Mouse (Mus musculus) G1E (cell line): Measurements from ENCODE around the gene Carm1. TPM values are rescaled to one million over a fixed set of nuclear protein-coding genes. Genes with fewer than 3 reads are reported as not detected.
A peak's percentile ranks its signal among the peaks of the same experiment; 100 is the strongest.

Source experiments
- ATAC-seq: 2 replicates; pipeline ENCODE4 v1.8.0; 2016; ENCODE audit warnings: mild to moderate bottlenecking; ENCODE audit not compliant: insufficient number of reproducible peaks, poor library complexity, low FRiP score, severe bottlenecking; ENCODE audit errors: extremely low read depth
- DNase-seq: peaks from one replicate; pipeline ENCODE4 v3.0.0; 2012; ENCODE audit warnings: low spot score
- H3K27me3 ChIP-seq: 2 replicates; pipeline ENCODE4 v1.6.1; 2012; ENCODE audit warnings: mild to moderate bottlenecking, low read length, inconsistent platforms; ENCODE audit not compliant: insufficient read depth
- H3K36me3 ChIP-seq: replicated peaks from 2 replicates; pipeline ENCODE3; 2012; ENCODE audit warnings: mild to moderate bottlenecking, inconsistent platforms
- H3K4me1 ChIP-seq: 2 replicates; pipeline ENCODE4 v1.6.1; 2012; ENCODE audit warnings: low read depth, low read length, inconsistent platforms, mixed read lengths; ENCODE audit not compliant: insufficient read depth
- H3K4me3 ChIP-seq: 2 replicates; pipeline ENCODE4 v1.5.1; 2012; ENCODE audit warnings: low read depth, mild to moderate bottlenecking, inconsistent platforms, low read length, moderate library complexity, mixed read lengths
- H3K9me3 ChIP-seq: replicated peaks from 2 replicates; pipeline ENCODE4 v1.6.1; 2012; ENCODE audit warnings: inconsistent platforms
- CTCF ChIP-seq: IDR thresholded peaks from 2 replicates; pipeline ENCODE4 v1.5.1; 2012; ENCODE audit warnings: low read depth, low read length, inconsistent platforms, mixed read lengths
- GATA1 ChIP-seq: IDR thresholded peaks from 2 replicates; pipeline ENCODE4 v1.6.1; 2012; ENCODE audit warnings: borderline replicate concordance, low read length, inconsistent platforms, mixed read lengths
- GATA2 ChIP-seq: IDR thresholded peaks from 2 replicates; pipeline ENCODE4 v1.6.1; 2012; ENCODE audit warnings: low read depth, low read length, inconsistent platforms, borderline replicate concordance
- POLR2AphosphoS5 ChIP-seq: IDR thresholded peaks from 2 replicates; pipeline ENCODE4 v1.6.1; 2012; ENCODE audit warnings: low read depth, low read length, inconsistent platforms; ENCODE audit not compliant: insufficient replicate concordance
- TAL1 ChIP-seq: conservative IDR thresholded peaks from 2 replicates; pipeline ENCODE4 v1.6.1; 2012; ENCODE audit warnings: low read depth, low read length, inconsistent platforms, mixed read lengths
- polyA plus RNA-seq: library from polyadenylated mRNA; stranded (reverse); fragments of >175 nt; gene quantifications from 2 replicates; pipeline ENCODE4 v1.2.3, GENCODE M21; 2012
- total RNA-seq, 2 experiments: library from RNA; stranded (forward) in 1 of 2; stranded (reverse) in 1 of 2; fragments of 200-1000 nt in 1 of 2; fragments of >200 nt in 1 of 2; fragmentation: Nextera tagmentation in 1 of 2; gene quantifications; 2 replicates each; pipeline ENCODE4 v1.2.3; 2014 to 2017

Gene Carm1
- total and polyA plus RNA-seq, 3 experiments = 12.5 to 143 (median 71.9) TPM

GRCm38 (mm10) chr9:21507753-21508430 is 38.8 kb upstream of the Carm1 start:
- Histone ChIP-seq H3K9me3 (no peaks in the 10 kb centered on the region), H3K27me3 (no peaks in the 10 kb centered on the region), H3K36me3 (peaks cover 63% of the 10 kb centered on the region), H3K4me1 (peaks cover 38% of the 10 kb centered on the region), H3K4me3 (no peak overlapping the region)
- TF ChIP-seq CTCF (no peak), TAL1 (no peak), POLR2AphosphoS5 (no peak), GATA2 (no peak), GATA1 (no peak)
- DNase-seq (no peak), ATAC-seq (no peak)

GRCm38 (mm10) chr9:21508871-21509404 is 37.8 kb upstream of the Carm1 start:
- no peaks in the 10 kb centered on the region for H3K27me3 ChIP-seq
- ATAC-seq (no peak), DNase-seq (no peak)
- peaks cover 38% of the 10 kb centered on the region for H3K4me1 ChIP-seq
- H3K9me3 ChIP-seq = peaks cover 6% of the 10 kb centered on the region
- peaks cover 53% of the 10 kb centered on the region for H3K36me3 ChIP-seq
- no peak for TF ChIP-seq GATA2
- TF ChIP-seq CTCF = no peak
- no peak for TF ChIP-seq TAL1
- TF ChIP-seq POLR2AphosphoS5 = no peak
- no peak for TF ChIP-seq GATA1
- H3K4me3 ChIP-seq = peak overlapping the region; percentile 81; the same call in 1 of the 2 replicates

- H3K4me3 ChIP-seq = peak within 1 kb of the TSS; percentile 81
Observed at GRCm38 (mm10) chr9:21509772-21510688, 36.7 kb upstream of the Carm1 start, which contains the start of gene Tmed1. TSS of gene Tmed1 (minus strand) at chr9:21510252.

GRCm38 (mm10) chr9:21510689-21511015 is 36.0 kb upstream of the Carm1 start:
- peaks cover 48% of the 10 kb centered on the region for H3K4me1 ChIP-seq
- H3K36me3 ChIP-seq = peaks cover 36% of the 10 kb centered on the region
- TF ChIP-seq GATA1 = no peak
- TF ChIP-seq CTCF = no peak
- no peak for TF ChIP-seq TAL1
- no peak for TF ChIP-seq POLR2AphosphoS5
- TF ChIP-seq GATA2 = no peak
- H3K9me3 ChIP-seq = peaks cover 6% of the 10 kb centered on the region
- 0 out of 2 replicates have a peak, but pooled peaks have one; percentile 1 for ATAC-seq
- no peak for DNase-seq
- peak overlapping the region; percentile 81 for H3K4me3 ChIP-seq
- no peaks in the 10 kb centered on the region for H3K27me3 ChIP-seq

More at GRCm38 (mm10) chr9:21509772-21510688, 36.7 kb upstream of the Carm1 start, which contains the start of gene Tmed1:
- H3K9me3 ChIP-seq = peaks cover 6% of the 10 kb centered on the region
- H3K27me3 ChIP-seq = no peaks in the 10 kb centered on the region
- H3K36me3 ChIP-seq = peaks cover 42% of the 10 kb centered on the region
- peaks cover 44% of the 10 kb centered on the region for H3K4me1 ChIP-seq
- ATAC-seq (peak; percentile 84), DNase-seq (peak; percentile 96)
- TF ChIP-seq POLR2AphosphoS5 (no peak), TAL1 (no peak), CTCF (no peak), GATA1 (no peak), GATA2 (no peak)

- Histone ChIP-seq H3K4me1 (peaks cover 48% of the 10 kb centered on the region), H3K9me3 (peaks cover 6% of the 10 kb centered on the region), H3K36me3 (peaks cover 32% of the 10 kb centered on the region), H3K27me3 (no peaks in the 10 kb centered on the region; the same call in 1 of the 2 replicates), H3K4me3 (peak overlapping the region; percentile 81; the same call in 1 of the 2 replicates)
- TF ChIP-seq TAL1 (no peak), POLR2AphosphoS5 (no peak), CTCF (no peak), GATA1 (no peak), GATA2 (no peak)
- no peak for DNase-seq
- ATAC-seq = no peak
Observed at GRCm38 (mm10) chr9:21511052-21511451, 35.6 kb upstream of the Carm1 start.

GRCm38 (mm10) chr9:21513466-21513865 is 33.2 kb upstream of the Carm1 start:
- Histone ChIP-seq H3K27me3 (peaks cover 2% of the 10 kb centered on the region; the same call in 1 of the 2 replicates), H3K4me3 (no peak overlapping the region), H3K4me1 (peaks cover 33% of the 10 kb centered on the region), H3K36me3 (peaks cover 8% of the 10 kb centered on the region), H3K9me3 (peaks cover 6% of the 10 kb centered on the region)
- TF ChIP-seq TAL1 (no peak), GATA2 (no peak)
- DNase-seq (no peak), ATAC-seq (no peak)
